Mouse (Mus musculus): ENCODE data around the gene Klf12. TPM values are rescaled to one million over a fixed set of nuclear protein-coding genes. Genes with fewer than 3 reads are reported as not detected.
A peak's percentile ranks its signal among the peaks of the same experiment; 100 is the strongest.

Klf12 gene
- polyA plus RNA-seq, 1 experiment from 2014 or later: 14.8 TPM

DNA sequence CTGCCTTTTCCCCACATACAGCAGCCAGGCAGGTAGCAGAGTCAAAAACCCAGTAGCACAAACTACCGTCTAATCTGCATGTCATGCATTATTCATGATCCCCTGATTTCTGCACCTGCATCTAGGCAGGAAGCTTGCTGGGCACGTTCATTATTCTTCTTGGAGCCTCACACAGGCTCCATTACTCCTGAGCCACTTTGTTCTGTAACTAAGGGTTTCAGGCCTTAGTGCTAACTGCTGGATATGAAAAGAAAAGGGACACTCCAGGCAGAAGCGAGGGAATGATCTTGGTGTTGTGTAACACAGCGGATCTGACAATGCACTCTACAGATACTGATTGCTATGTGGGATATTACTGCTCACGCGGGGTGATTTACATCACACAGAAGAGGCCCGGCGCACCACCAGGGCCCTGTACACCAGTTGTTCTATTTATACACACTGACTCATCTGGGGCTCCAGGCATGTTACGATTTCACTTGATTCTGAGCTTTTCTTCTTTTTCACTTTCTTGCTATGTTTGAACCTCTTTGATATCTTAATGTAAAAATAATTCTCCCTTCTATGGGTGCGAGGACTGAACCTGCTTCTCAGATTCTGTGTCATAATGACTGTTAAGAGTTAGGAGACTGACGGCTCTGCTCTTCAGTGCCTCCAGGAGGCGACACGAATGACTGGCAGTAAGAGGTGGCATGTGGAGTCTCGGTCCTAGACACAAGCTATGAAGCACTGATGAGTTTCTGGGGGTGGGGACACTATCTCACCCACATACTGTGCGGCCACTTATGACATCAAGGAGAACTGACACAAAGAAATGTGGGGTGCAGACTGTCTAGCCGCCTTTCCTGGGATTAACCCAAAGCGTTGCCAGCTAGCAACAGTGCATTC, 340.0 kb downstream of the Klf12 start:
- peaks cover 18% of the 10 kb centered on the region for H3K4me1 ChIP-seq (replicated peaks; ENCODE audit: control insufficient read depth, insufficient read depth, low read length)
- H3K4me2 ChIP-seq (ENCODE audit: low read length): no peak overlapping the region
- DNase-seq (ENCODE audit: low spot score): no peak
- no peak for ATAC-seq (replicated peaks; ENCODE audit: low FRiP score, low TSS enrichment, low read depth)
- no peaks in the 10 kb centered on the region for H3K27me3 ChIP-seq (replicated peaks; ENCODE audit: control insufficient read depth, insufficient read depth, low read length)
- no peak overlapping the region for H3K27ac ChIP-seq (ENCODE audit: low read depth)
- no peaks in the 10 kb centered on the region for H3K9me3 ChIP-seq (ENCODE audit: control insufficient read depth, low read length)
- 77% methylated on average over 17 of the region's 17 CpGs for WGBS
- no peak overlapping the region for H3K9ac ChIP-seq (ENCODE audit: low read length)
- no peaks in the 10 kb centered on the region for H3K36me3 ChIP-seq (ENCODE audit: control insufficient read depth, insufficient read depth, low read length)
- no peak overlapping the region for H3K4me3 ChIP-seq (ENCODE audit: low read depth, low read length)

DNA sequence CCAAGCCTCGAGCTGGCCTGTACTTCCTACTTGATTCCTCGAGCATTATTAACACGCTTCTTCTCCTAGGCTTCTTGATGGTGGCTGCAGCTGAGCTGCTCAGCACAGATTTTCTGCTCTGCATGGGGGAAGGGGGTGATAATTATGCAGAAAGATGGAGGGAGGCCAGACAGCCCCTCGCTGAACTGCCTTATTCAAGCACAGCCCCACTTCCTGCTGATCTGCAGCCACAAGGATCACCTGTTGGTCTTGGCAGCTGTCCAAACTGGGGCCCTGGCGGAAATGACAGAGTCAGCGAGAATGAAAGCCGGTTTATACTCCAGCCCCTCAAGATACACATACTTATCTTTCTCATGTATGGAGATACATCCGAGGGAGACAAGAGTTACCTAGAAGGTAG, 341.3 kb downstream of the Klf12 start:
- peak; percentile 86 for ATAC-seq (replicated peaks; ENCODE audit: low FRiP score, low TSS enrichment, low read depth)
- DNase-seq (ENCODE audit: low spot score): peak; percentile 92
- H3K36me3 ChIP-seq (ENCODE audit: control insufficient read depth, insufficient read depth, low read length): no peaks in the 10 kb centered on the region
- WGBS: 11% methylated on average over 8 of the region's 8 CpGs
- H3K4me1 ChIP-seq (replicated peaks; ENCODE audit: control insufficient read depth, insufficient read depth, low read length): peaks cover 18% of the 10 kb centered on the region
- peak overlapping the region; percentile 7; the same call in 1 of the 2 replicates for H3K4me2 ChIP-seq (ENCODE audit: low read length)
- no peaks in the 10 kb centered on the region for H3K27me3 ChIP-seq (replicated peaks; ENCODE audit: control insufficient read depth, insufficient read depth, low read length)
- H3K4me3 ChIP-seq (ENCODE audit: low read depth, low read length): no peak overlapping the region
- H3K27ac ChIP-seq (ENCODE audit: low read depth): peak overlapping the region; percentile 66
- no peak overlapping the region for H3K9ac ChIP-seq (ENCODE audit: low read length)
- H3K9me3 ChIP-seq (ENCODE audit: control insufficient read depth, low read length): no peaks in the 10 kb centered on the region

DNA sequence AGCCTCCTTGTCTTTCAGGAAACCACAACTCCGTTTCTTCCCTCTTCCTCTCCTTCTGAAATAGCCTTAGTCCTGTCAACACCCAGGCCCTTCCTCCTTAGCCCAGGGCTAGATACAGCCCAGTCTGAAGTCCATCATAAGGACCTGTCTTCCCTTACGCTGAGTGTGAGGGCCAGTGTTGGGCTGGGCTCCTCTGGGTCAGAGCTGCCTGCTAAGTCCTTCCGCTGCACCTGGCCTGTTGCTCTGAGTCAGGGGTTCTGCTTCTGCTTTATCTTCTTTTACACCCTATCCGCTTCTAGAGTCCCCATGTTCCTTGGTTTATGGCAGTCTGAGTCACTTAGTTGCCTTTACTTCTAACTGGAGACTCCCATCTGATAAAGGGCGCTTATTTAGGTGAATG, 351.0 kb downstream of the Klf12 start:
- Histone ChIP-seq H3K36me3 (ENCODE audit: control insufficient read depth, insufficient read depth, low read length) (no peaks in the 10 kb centered on the region), H3K9ac (ENCODE audit: low read length) (no peak overlapping the region), H3K27ac (ENCODE audit: low read depth) (no peak overlapping the region), H3K4me1 (replicated peaks; ENCODE audit: control insufficient read depth, insufficient read depth, low read length) (no peaks in the 10 kb centered on the region; the same call in 1 of the 2 replicates), H3K4me2 (ENCODE audit: low read length) (no peak overlapping the region), H3K9me3 (ENCODE audit: control insufficient read depth, low read length) (no peaks in the 10 kb centered on the region), H3K27me3 (replicated peaks; ENCODE audit: control insufficient read depth, insufficient read depth, low read length) (no peaks in the 10 kb centered on the region), H3K4me3 (ENCODE audit: low read depth, low read length) (no peak overlapping the region)
- peak; percentile 89 for ATAC-seq (replicated peaks; ENCODE audit: low FRiP score, low TSS enrichment, low read depth)
- DNase-seq (ENCODE audit: low spot score): no peak
- WGBS: 73% methylated on average over 5 of the region's 5 CpGs

DNA sequence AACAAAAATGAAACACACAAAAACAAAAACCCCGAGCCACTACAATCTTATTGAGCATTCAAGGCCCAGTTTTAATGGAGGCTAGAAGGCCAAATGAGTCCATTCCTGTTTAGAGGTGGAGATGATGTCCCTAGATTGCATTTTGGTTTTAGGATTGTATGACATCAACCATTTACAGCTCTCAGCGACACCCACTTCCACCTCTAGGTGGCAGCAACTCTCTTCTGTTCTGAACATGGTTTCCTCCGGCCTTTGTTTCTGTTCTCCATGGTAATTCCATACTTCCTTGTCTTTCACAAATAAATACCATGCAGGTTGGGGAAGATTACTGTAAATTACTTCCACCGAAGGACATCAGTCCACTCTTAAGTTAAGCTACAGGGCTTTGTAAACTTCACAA, 352.6 kb downstream of the Klf12 start:
- WGBS: 5% methylated on average over 4 of the region's 4 CpGs
- Histone ChIP-seq H3K27ac (ENCODE audit: low read depth) (no peak overlapping the region), H3K36me3 (ENCODE audit: control insufficient read depth, insufficient read depth, low read length) (no peaks in the 10 kb centered on the region), H3K4me3 (ENCODE audit: low read depth, low read length) (no peak overlapping the region), H3K4me1 (replicated peaks; ENCODE audit: control insufficient read depth, insufficient read depth, low read length) (no peaks in the 10 kb centered on the region; the same call in 1 of the 2 replicates), H3K27me3 (replicated peaks; ENCODE audit: control insufficient read depth, insufficient read depth, low read length) (no peaks in the 10 kb centered on the region), H3K9ac (ENCODE audit: low read length) (no peak overlapping the region), H3K4me2 (ENCODE audit: low read length) (no peak overlapping the region), H3K9me3 (ENCODE audit: control insufficient read depth, low read length) (no peaks in the 10 kb centered on the region)
- ATAC-seq (replicated peaks; ENCODE audit: low FRiP score, low TSS enrichment, low read depth) (no peak), DNase-seq (ENCODE audit: low spot score) (peak; percentile 90)

DNA sequence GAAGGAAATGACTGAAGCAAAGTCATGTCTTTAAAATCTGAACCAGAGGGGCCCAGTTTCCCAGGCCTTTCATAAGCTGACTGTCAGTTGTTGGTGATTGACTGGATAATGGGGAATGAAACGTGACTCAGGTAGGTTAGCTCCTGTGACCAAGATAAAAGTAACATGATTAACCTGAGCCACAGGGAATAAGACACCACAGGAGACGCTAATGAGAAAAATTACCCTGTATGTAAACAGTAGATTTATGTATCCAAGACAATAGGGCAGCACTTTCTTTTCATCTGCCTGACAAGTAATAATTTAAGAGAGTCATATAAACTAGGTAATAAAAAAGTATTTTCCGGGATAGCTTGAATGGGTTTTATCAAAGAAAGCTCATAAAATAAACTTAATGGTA, 372.6 kb downstream of the Klf12 start:
- Histone ChIP-seq H3K4me2 (ENCODE audit: low read length) (no peak overlapping the region), H3K27ac (ENCODE audit: low read depth) (no peak overlapping the region), H3K36me3 (ENCODE audit: control insufficient read depth, insufficient read depth, low read length) (no peaks in the 10 kb centered on the region), H3K27me3 (replicated peaks; ENCODE audit: control insufficient read depth, insufficient read depth, low read length) (no peaks in the 10 kb centered on the region), H3K4me1 (replicated peaks; ENCODE audit: control insufficient read depth, insufficient read depth, low read length) (no peaks in the 10 kb centered on the region), H3K9me3 (ENCODE audit: control insufficient read depth, low read length) (no peaks in the 10 kb centered on the region), H3K9ac (ENCODE audit: low read length) (no peak overlapping the region), H3K4me3 (ENCODE audit: low read depth, low read length) (no peak overlapping the region)
- ATAC-seq (replicated peaks; ENCODE audit: low FRiP score, low TSS enrichment, low read depth) (no peak), DNase-seq (ENCODE audit: low spot score) (no peak)
- 52% methylated on average over 3 of the region's 3 CpGs for WGBS

DNA sequence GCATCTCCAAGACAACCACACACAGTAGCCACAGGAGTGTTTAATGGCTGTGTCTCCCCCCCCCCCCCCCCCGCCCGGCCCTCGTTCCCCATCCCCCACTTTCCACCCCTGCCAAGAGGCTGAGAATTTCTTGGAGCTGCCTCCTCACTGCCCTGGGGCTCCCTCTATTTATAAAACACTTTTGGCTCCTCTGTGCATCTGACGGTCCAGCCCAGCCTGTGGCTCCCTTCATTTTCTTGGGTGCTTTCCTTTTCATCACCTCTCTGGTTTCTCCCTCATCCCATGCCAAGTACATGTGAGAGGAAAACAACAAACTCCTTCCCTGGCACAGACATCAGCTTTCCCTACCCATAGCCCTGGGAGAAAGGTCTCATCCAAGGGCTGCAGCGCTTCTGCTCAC, 373.6 kb downstream of the Klf12 start:
- WGBS: 80% methylated on average over 4 of the region's 5 CpGs
- no peak overlapping the region for H3K27ac ChIP-seq (ENCODE audit: low read depth)
- H3K9ac ChIP-seq (ENCODE audit: low read length): no peak overlapping the region
- no peak overlapping the region for H3K4me3 ChIP-seq (ENCODE audit: low read depth, low read length)
- no peaks in the 10 kb centered on the region for H3K27me3 ChIP-seq (replicated peaks; ENCODE audit: control insufficient read depth, insufficient read depth, low read length)
- no peak for ATAC-seq (replicated peaks; ENCODE audit: low FRiP score, low TSS enrichment, low read depth)
- no peak for DNase-seq (ENCODE audit: low spot score)
- H3K36me3 ChIP-seq (ENCODE audit: control insufficient read depth, insufficient read depth, low read length): no peaks in the 10 kb centered on the region
- no peaks in the 10 kb centered on the region for H3K9me3 ChIP-seq (ENCODE audit: control insufficient read depth, low read length)
- H3K4me1 ChIP-seq (replicated peaks; ENCODE audit: control insufficient read depth, insufficient read depth, low read length): no peaks in the 10 kb centered on the region
- no peak overlapping the region for H3K4me2 ChIP-seq (ENCODE audit: low read length)

DNA sequence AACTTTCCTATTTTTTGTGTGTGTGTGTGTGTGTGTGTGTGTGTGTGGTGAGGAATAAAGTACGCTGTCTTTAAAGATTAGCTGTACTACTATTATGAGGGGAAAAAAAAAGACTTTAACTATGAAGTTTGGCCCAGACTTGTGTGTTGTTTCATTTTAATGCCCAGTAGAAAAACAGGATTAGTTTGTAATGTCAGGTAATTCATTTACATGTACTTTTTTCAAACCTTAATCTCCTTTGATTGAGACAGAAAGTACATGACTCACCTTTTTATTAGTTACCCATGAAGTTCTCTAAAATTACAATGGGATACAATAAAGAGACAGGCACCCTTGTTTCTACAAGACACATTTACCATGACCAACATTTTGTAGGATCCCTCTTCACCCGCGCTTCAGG, 383.6 kb downstream of the Klf12 start:
- H3K4me2 ChIP-seq (ENCODE audit: low read length): no peak overlapping the region
- H3K4me1 ChIP-seq (replicated peaks; ENCODE audit: control insufficient read depth, insufficient read depth, low read length): no peaks in the 10 kb centered on the region
- no peak for DNase-seq (ENCODE audit: low spot score)
- no peak overlapping the region for H3K4me3 ChIP-seq (ENCODE audit: low read depth, low read length)
- no peaks in the 10 kb centered on the region for H3K27me3 ChIP-seq (replicated peaks; ENCODE audit: control insufficient read depth, insufficient read depth, low read length)
- H3K9ac ChIP-seq (ENCODE audit: low read length): no peak overlapping the region
- no peaks in the 10 kb centered on the region for H3K9me3 ChIP-seq (ENCODE audit: control insufficient read depth, low read length)
- WGBS: 97% methylated on average over 3 of the region's 3 CpGs
- no peak overlapping the region for H3K27ac ChIP-seq (ENCODE audit: low read depth)
- no peaks in the 10 kb centered on the region for H3K36me3 ChIP-seq (ENCODE audit: control insufficient read depth, insufficient read depth, low read length)
- no peak for ATAC-seq (replicated peaks; ENCODE audit: low FRiP score, low TSS enrichment, low read depth)

DNA sequence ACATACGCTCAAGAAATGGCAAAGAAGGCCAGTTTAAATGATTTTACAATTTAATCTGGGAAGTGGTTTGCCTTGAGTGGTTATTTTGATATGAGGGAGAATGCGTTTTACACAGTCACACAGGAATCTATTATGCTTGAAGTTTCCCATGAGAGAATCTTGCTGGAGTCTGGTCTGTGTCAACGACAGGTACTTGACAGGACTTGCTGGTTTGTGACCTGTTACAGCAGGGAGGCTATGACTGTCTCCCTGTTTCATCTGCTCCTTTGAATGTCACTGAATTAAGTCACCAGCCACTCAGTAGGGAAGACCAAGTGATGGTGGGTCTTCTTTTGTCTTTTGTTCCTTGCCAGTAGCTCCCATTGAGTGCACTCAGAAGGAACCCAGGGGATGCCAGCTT, 385.6 kb downstream of the Klf12 start:
- Histone ChIP-seq H3K4me3 (ENCODE audit: low read depth, low read length) (no peak overlapping the region), H3K27me3 (replicated peaks; ENCODE audit: control insufficient read depth, insufficient read depth, low read length) (no peaks in the 10 kb centered on the region), H3K9me3 (ENCODE audit: control insufficient read depth, low read length) (no peaks in the 10 kb centered on the region), H3K4me2 (ENCODE audit: low read length) (no peak overlapping the region), H3K4me1 (replicated peaks; ENCODE audit: control insufficient read depth, insufficient read depth, low read length) (no peaks in the 10 kb centered on the region), H3K9ac (ENCODE audit: low read length) (no peak overlapping the region), H3K36me3 (ENCODE audit: control insufficient read depth, insufficient read depth, low read length) (no peaks in the 10 kb centered on the region), H3K27ac (ENCODE audit: low read depth) (no peak overlapping the region)
- DNase-seq (ENCODE audit: low spot score) (no peak), ATAC-seq (replicated peaks; ENCODE audit: low FRiP score, low TSS enrichment, low read depth) (no peak)
- WGBS: 41% methylated on average over 3 of the region's 3 CpGs
